In the genomic region with DNA sequence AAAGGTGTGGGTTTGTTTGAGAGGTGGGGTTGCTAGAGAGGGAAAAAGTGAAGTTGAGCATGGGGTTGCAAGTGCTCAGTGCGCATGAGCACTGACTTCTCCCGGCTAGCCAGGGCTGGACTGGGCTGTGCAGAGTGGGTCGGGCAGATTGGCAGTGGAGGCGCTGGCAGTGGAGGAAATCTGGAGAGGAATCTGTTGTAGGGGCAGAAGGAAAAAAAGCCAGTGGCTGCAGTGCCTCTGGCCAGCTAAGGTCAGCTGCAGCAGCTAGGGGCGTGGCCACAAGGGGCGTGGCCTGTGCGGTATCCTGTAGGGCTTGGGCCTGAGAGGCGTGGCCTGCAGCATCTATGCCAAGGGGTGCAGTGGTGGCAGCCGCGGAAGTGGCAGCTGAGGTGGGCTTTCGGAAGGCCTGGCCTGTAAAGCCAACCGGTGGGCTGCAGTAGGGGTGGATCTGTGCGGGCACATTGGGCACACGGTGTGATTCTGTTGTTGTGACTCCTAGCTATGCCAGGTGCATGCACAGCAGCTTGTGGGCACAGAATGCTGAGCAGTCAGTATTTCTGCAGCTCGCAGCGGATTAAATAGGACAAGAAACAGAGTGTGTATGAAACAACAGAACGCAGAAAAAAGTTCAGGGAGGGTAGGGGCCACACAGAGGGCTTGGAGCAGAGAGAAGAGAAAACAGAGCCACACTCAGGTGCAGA, we compare ENCODE assay signal across 9 mouse cellular contexts. TPM values are rescaled to one million over a fixed set of nuclear protein-coding genes. Genes with fewer than 3 reads are reported as not detected.
DNase-seq lines count a peak whose midpoint lies in the region; ATAC-seq lines count a peak whose summit lies in the region.
"Had no signal": no experiment of that assay in that cellular context is flagged by ENCODE, and none has a peak within 500 bp of the region (broad histone marks: within the 10 kb centered on the region; RNA-seq: fewer than 3 reads in every experiment).

No protein-coding gene starts in this region.

- intact Hi-C loops in heart, postnatal 14 days (cut with DNase I) = no loop called here

- no peak overlapping the region for H3K27ac ChIP-seq in embryonic facial prominence, embryonic 14.5 days (replicated peaks; ENCODE audit: low read depth, low read length)
- no peak overlapping the region for H3K27ac ChIP-seq in stomach, embryonic 16.5 days (ENCODE audit: low read length)
- H3K27ac ChIP-seq: macrophage had no signal

- no peaks in the 10 kb centered on the region for H3K36me3 ChIP-seq in embryonic facial prominence, embryonic 14.5 days (ENCODE audit: control insufficient read depth, insufficient read depth, low read length)
- no peaks in the 10 kb centered on the region for H3K36me3 ChIP-seq in stomach, embryonic 16.5 days (ENCODE audit: control insufficient read depth, insufficient read depth, low read length)

- no peaks in the 10 kb centered on the region for H3K27me3 ChIP-seq in embryonic facial prominence, embryonic 14.5 days (replicated peaks; ENCODE audit: control insufficient read depth, insufficient read depth, low read length)
- H3K27me3 ChIP-seq in stomach, embryonic 16.5 days (ENCODE audit: control insufficient read depth, insufficient read depth, low read length) = no peaks in the 10 kb centered on the region

- DNase-seq in thymus, postnatal 0 days (ENCODE audit: low spot score) = peak; percentile 5
- DNase-seq in thymus, postnatal 25 days = no peak
- peak; percentile 33 for DNase-seq in embryonic facial prominence, embryonic 14.5 days (ENCODE audit: low spot score)
- peak; percentile 16 for DNase-seq in kidney, adult 9 months
- DNase-seq in lung, postnatal 4 days = peak; percentile 20 to 37
- no peak for DNase-seq in left cerebral cortex, adult 18-20 months (ENCODE audit: low spot score in 2 of 2)
- no peak for DNase-seq in heart, postnatal 14 days

- no peaks in the 10 kb centered on the region for H3K4me1 ChIP-seq in embryonic facial prominence, embryonic 14.5 days (ENCODE audit: control insufficient read depth, insufficient read depth, low read length)
- no peaks in the 10 kb centered on the region for H3K4me1 ChIP-seq in stomach, embryonic 16.5 days (ENCODE audit: control insufficient read depth, insufficient read depth, low read length)

- H3K9me3 ChIP-seq in embryonic facial prominence, embryonic 14.5 days (ENCODE audit: control insufficient read depth, low read length) = 0 out of 2 replicates have a peak, but pooled peaks cover 4% of the 10 kb centered on the region
- H3K9me3 ChIP-seq in stomach, embryonic 16.5 days (replicated peaks; ENCODE audit: control insufficient read depth, low read length) = no peaks in the 10 kb centered on the region

- 12% methylated on average over 17 of the region's 17 CpGs for WGBS in embryonic facial prominence, embryonic 14.5 days
- 15% methylated on average over 17 of the region's 17 CpGs for WGBS in stomach, embryonic 16.5 days

- ATAC-seq in embryonic facial prominence, embryonic 14.5 days (ENCODE audit: low read depth) = 0 out of 2 replicates have a peak, but pooled peaks have one; percentile 30
- peak; percentile 73; the same call in 1 of the 2 replicates for ATAC-seq in stomach, embryonic 16.5 days (ENCODE audit: insufficient read depth, low FRiP score)

- no peak overlapping the region for H3K9ac ChIP-seq in embryonic facial prominence, embryonic 14.5 days (ENCODE audit: low read depth, low read length)
- H3K9ac ChIP-seq in stomach, embryonic 16.5 days (ENCODE audit: low read length) = no peak overlapping the region

- peak overlapping the region; percentile 29; the same call in 1 of the 2 replicates for H3K4me2 ChIP-seq in embryonic facial prominence, embryonic 14.5 days (ENCODE audit: low read depth, low read length)
- H3K4me2 ChIP-seq in stomach, embryonic 16.5 days (ENCODE audit: low read depth, low read length) = 0 out of 2 replicates have a peak overlapping the region, but pooled peaks have one; percentile 9

- H3K4me3 ChIP-seq in embryonic facial prominence, embryonic 14.5 days (ENCODE audit: low read depth, low read length) = no peak overlapping the region
- peak overlapping the region; percentile 13; the same call in 1 of the 2 replicates for H3K4me3 ChIP-seq in stomach, embryonic 16.5 days (replicated peaks; ENCODE audit: low read length)

RNA-seq across cellular contexts. Expression of gene Gm4763, which starts 9.4 kb away (rescaled TPM):
- 0.31 TPM in 1 of 2 replicates, not detected in the other for polyA plus RNA-seq in thymus, postnatal 0 days (2015; fragmentation: Nextera tagmentation; extraction: Ambion mirVana)
- not detected in 2 replicates for polyA plus RNA-seq in embryonic facial prominence, embryonic 14.5 days (2014; fragmentation: Nextera tagmentation; extraction: Ambion mirVana)
- not detected in 2 replicates for polyA plus RNA-seq in stomach, embryonic 16.5 days (2015; fragmentation: Nextera tagmentation; extraction: Ambion mirVana)
- not detected for total RNA-seq in left cerebral cortex, adult 18-20 months (2021)
- total RNA-seq in heart, postnatal 14 days (2021) = not detected
- polyA plus RNA-seq: macrophage had no signal

RNA-seq across cellular contexts. Expression of gene Cd177, which starts 24.0 kb away (rescaled TPM):
- 0.49 and 0.86 TPM in 2 replicates for polyA plus RNA-seq in thymus, postnatal 0 days (2015; fragmentation: Nextera tagmentation; extraction: Ambion mirVana)
- 0.70 and 0.98 TPM in 2 replicates for polyA plus RNA-seq in embryonic facial prominence, embryonic 14.5 days (2014; fragmentation: Nextera tagmentation; extraction: Ambion mirVana)
- 5.2 and 6.8 TPM in 2 replicates for polyA plus RNA-seq in stomach, embryonic 16.5 days (2015; fragmentation: Nextera tagmentation; extraction: Ambion mirVana)
- not detected for total RNA-seq in left cerebral cortex, adult 18-20 months (2021)
- under 1 TPM in 1 of 2 experiments, not detected in 1; 0.17 TPM for total RNA-seq in heart, postnatal 14 days (2021)

RNA-seq across cellular contexts. Expression of gene BC049730, which starts 27.1 kb away (rescaled TPM):
- not detected in 2 replicates for polyA plus RNA-seq in thymus, postnatal 0 days (2015; fragmentation: Nextera tagmentation; extraction: Ambion mirVana)
- polyA plus RNA-seq in embryonic facial prominence, embryonic 14.5 days (2014; fragmentation: Nextera tagmentation; extraction: Ambion mirVana) = not detected in 2 replicates
- not detected in 2 replicates for polyA plus RNA-seq in stomach, embryonic 16.5 days (2015; fragmentation: Nextera tagmentation; extraction: Ambion mirVana)
- total RNA-seq in left cerebral cortex, adult 18-20 months (2021) = not detected
- total RNA-seq in heart, postnatal 14 days (2021) = not detected
- polyA plus RNA-seq: macrophage had no signal

RNA-seq across cellular contexts. Expression of gene Ceacam10, which starts 40.9 kb away (rescaled TPM):
- 0.98 and 1.1 TPM in 2 replicates for polyA plus RNA-seq in thymus, postnatal 0 days (2015; fragmentation: Nextera tagmentation; extraction: Ambion mirVana)
- 0.46 and 0.56 TPM in 2 replicates for polyA plus RNA-seq in embryonic facial prominence, embryonic 14.5 days (2014; fragmentation: Nextera tagmentation; extraction: Ambion mirVana)
- polyA plus RNA-seq in stomach, embryonic 16.5 days (2015; fragmentation: Nextera tagmentation; extraction: Ambion mirVana) = 1.2 and 1.4 TPM in 2 replicates
- not detected for total RNA-seq in left cerebral cortex, adult 18-20 months (2021)
- not detected for total RNA-seq in heart, postnatal 14 days (2021)

RNA-seq across cellular contexts. Expression of gene Tex101, which starts 59.6 kb away (rescaled TPM):
- polyA plus RNA-seq in thymus, postnatal 0 days (2015; fragmentation: Nextera tagmentation; extraction: Ambion mirVana) = not detected in 2 replicates
- polyA plus RNA-seq in embryonic facial prominence, embryonic 14.5 days (2014; fragmentation: Nextera tagmentation; extraction: Ambion mirVana) = not detected in 2 replicates
- not detected in 2 replicates for polyA plus RNA-seq in stomach, embryonic 16.5 days (2015; fragmentation: Nextera tagmentation; extraction: Ambion mirVana)
- total RNA-seq in left cerebral cortex, adult 18-20 months (2021) = not detected
- not detected for total RNA-seq in heart, postnatal 14 days (2021)
- polyA plus RNA-seq: macrophage had no signal

Comparison
In these comparisons a context has a peak if more than half of its experiments do, and no peak if none do; other contexts are left out.
1. DNase-seq: peak in thymus, postnatal 0 days (single experiment), embryonic facial prominence, embryonic 14.5 days (single experiment), kidney, adult 9 months (single experiment) and lung, postnatal 4 days (2 of 2); none in thymus, postnatal 25 days (single experiment), left cerebral cortex, adult 18-20 months (0 of 2) and heart, postnatal 14 days (0 of 2).